Mouse (Mus musculus) testis, adult 10 weeks (tissue): Measurements from ENCODE around the gene Cmtm2a. TPM values are rescaled to one million over a fixed set of nuclear protein-coding genes. Genes with fewer than 3 reads are reported as not detected.

Experiments
- polyA plus RNA-seq: library from polyadenylated mRNA; stranded (reverse); fragments of 350-450 nt; fragmentation: Illumina TruSeq; extraction: RNeasy Lipid Tissue Mini Kit (QIAGEN cat#74804); gene quantifications from one replicate; pipeline ENCODE4 v1.2.3, GENCODE M21; 2014; ENCODE audit warnings: low read depth, low replicate concordance

Cmtm2a gene
- polyA plus RNA-seq = 2,269 TPM

DNA sequence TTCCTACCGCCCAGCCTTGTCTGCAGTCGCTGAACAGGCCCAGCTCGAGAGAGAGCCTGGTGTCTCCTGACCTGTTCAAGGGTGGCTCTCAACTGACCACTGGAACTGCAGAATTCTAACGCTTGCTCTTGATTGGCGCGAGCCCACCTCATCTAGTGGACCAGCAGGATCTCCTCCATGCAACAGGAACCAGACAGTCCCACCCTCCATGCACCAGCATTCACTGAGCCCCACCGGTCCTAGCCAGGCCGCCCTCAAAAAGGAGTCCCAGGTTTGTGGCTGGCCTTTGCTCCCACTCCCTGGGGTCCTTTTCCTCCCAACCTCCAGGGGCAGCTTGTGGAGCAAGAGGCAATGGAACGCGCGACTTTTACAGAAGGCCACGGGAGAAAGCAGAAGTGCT is at the start of gene Cmtm2a:
TSS of gene Cmtm2a (minus strand) at position 101 of the 400 bp plus-strand sequence.

DNA sequence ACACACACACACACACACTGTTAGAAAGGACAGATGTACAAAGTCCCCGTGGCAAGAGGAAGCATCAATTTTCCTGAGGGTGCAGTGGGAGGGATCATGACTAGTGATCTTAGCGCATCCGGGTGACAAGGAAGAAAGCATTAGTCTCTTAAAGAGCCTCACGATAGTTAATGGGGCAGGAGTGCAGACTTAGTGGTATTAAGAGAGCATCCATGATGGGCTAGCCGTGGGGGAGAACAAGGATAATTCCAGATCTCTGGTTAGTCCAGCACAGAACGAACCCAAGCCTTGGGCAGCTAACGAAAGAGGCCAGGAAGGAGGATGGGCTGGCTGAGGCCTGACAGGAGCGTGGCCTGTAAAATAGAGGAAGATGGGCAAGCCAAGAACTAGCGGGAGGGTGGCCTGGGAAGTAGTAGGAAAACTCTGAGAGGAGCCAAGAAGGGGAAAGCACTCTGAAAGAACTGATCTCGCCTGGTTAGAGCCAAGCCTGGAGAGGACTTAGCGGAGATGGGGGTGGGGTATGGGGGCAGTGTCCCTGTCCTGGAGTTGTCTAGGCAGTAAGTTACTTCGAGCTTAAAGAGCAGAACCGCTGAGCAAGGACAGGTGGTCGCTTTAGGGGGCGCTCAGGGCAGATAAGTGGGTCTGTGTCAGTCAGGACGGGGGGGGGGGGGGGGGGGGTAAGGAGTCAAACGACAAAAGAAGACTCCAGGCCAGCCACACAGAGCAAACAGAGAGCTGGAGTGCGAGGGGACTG is 46.4 kb upstream of the Cmtm2a start, which contains the start of gene Cmtm3:
TSS of gene Cmtm3 (plus strand) at position 182 of the 754 bp plus-strand sequence.

DNA sequence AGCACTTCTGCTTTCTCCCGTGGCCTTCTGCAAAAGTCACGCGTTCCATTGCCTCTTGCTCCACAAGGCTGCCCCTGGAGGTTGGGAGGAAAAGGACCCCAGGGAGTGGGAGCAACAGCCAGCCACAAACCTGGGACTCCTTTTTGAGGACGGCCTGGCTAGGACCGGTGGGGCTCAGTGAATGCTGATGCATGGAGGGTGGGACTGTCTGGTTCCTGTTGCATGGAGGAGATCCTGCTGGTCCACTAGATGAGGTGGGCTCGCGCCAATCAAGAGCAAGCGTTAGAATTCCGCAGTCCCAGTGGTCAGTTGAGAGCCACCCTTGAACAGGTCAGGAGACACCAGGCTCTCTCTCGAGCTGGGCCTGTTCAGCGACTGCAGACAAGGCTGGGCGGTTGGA is 28.9 kb upstream of the Cmtm2a start, which contains the start of gene Cmtm2b:
TSS of gene Cmtm2b (plus strand) at position 301 of the 400 bp plus-strand sequence.

DNA sequence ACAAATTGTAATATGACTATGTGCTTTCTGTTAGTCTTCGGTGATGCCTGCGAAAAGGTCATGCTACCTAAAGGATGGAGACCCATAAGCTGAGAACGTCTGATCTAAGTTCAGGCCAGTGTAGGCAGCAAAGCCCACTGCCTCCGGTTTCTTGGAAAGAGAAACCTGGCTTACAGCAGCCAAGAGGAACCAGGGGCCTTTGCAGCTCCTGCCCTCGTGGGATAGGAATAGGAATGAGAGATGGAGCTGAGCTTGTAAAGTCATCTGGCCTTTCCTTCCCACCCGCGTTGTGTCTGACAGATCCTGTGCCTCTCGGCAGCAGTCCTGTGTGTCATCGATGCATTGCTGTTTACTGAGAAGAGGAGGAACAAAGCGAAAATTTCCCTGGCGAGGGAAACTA is 28.3 kb upstream of the Cmtm2a start, which contains the start of gene Gm11020:
TSS of gene Gm11020 (plus strand) at position 301 of the 400 bp plus-strand sequence.

DNA sequence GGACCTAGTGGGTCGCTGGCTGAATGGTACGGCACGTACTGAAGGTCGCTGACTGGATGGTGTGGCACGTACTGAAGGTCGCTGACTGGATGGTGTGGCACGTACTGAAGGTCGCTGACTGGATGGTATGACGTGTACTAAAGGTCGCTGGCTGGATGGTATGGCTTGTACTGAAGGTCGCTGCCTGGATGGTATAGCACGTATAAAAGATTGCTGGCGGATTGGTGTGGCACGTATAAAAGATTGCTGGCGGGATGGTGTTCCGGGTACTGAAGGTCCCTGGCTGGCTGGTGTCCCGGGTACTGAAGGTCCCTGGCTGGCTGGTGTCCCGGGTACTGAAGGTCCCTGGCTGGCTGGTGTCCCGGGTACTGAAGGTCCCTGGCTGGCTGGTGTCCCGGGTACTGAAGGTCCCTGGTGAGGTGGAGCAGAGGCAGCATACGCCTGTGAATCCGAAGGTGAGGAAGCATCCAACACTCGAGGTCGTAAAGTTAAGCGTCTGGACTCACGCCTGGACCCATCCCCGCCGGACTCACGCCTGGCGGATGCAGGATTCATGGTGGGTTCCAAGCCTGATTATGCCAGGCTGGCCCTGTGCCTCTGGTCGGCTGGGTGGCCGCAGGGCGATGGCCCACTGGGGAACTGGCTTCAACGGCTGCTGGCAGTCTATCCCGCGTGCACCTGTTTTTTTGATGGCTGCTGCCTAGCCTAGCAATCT is 16.6 kb upstream of the Cmtm2a start, which contains the start of the genes Gm45711 and Cmtm1:
TSS of gene Gm45711 (minus strand) at position 641 of the 715 bp plus-strand sequence.
TSS of gene Cmtm1 (minus strand) at position 705 of the 715 bp plus-strand sequence.

DNA sequence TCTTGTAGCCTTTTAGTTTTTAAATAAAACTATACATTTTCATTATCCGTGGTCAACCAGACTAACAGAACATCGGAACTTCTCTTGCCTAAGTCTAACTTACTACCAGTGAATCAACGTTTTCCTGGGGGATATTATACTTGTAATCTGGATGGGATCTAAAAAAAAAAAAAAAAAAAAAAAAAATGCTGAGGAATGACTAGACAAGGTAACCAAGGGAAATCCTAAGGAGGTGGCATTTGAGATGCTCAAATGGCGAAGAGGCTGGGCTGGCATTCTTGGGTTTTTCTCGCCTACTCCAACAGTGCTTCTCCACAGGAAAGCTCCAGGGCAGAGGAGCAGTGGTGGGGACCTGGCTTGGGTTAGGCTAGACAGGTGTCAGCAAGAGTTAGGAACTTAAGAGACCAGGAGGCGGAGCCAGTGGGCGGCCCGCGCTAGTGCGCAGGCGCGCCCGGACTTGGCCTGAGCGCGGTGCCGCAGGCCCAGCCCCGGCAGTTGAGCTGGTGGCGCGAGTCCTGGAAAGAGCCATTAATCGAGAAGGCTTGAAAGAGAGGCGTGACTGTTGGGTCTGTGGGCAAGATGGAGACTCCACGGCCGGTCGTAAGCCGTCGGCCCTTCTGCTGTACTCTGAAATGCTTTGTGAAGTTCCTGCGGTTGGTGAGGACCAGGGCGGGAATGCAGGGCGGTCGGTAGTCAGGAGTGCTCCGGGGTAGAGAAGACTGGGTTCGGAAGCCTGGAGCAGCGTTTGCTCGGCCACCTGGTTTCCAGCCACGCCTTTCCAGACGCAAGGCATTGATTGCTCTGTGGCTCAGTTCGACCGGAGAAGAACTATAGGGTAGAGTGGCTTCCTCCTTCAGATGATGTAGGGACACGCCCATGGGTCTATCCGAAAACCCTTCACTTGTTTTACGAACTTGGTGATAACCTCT is 42.3 kb downstream of the Cmtm2a start, which contains the start of gene Cklf:
TSS of gene Cklf (plus strand) at position 423 of the 929 bp plus-strand sequence.

DNA sequence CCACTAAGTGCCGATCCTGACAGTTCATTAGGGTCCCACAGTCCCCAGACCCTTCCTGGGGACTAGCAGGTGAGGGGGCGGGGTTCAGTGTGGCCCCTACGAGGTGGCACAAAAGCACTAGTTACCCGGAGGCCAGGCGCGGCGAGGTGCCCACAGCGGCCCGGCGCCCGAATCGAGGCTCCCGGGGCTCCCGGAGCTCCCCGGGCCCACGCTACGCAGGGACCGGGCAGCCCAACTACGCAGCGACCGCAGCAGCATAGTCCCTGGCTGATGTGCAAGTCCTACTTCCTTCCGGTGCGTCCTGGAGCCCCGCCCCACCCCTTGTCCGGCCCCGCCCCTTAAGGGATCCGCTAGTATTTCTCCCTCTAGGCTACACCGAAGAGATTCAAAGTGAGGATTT is 44.7 kb downstream of the Cmtm2a start, which contains the start of gene Tk2:
TSS of gene Tk2 (minus strand) at position 283 of the 400 bp plus-strand sequence.

Other genes starting within 250 kb of the Cmtm2a start
- 1.2 TPM for gene Cdh5, start 191.6 kb downstream of the Cmtm2a start, polyA plus RNA-seq
- 3.5 TPM for gene Bean1, start 122.7 kb downstream of the Cmtm2a start, polyA plus RNA-seq
- gene Tk2, start 44.6 kb downstream of the Cmtm2a start, polyA plus RNA-seq = 8.8 TPM
- gene Cklf, start 42.3 kb downstream of the Cmtm2a start, polyA plus RNA-seq = 279 TPM
- 29.6 TPM for gene Gm45711, start 16.9 kb upstream of the Cmtm2a start, polyA plus RNA-seq
- 0.92 TPM for gene Cmtm1, start 17.0 kb upstream of the Cmtm2a start, polyA plus RNA-seq
- not detected for gene Gm11020, start 28.4 kb upstream of the Cmtm2a start, polyA plus RNA-seq
- gene Cmtm2b, start 29.0 kb upstream of the Cmtm2a start, polyA plus RNA-seq = 1,284 TPM
- gene Cmtm3, start 46.2 kb upstream of the Cmtm2a start, polyA plus RNA-seq = 4.6 TPM
- 2.7 TPM for gene Cmtm4, start 102.6 kb upstream of the Cmtm2a start, polyA plus RNA-seq
- 146 TPM for gene Dync1li2, start 149.9 kb upstream of the Cmtm2a start, polyA plus RNA-seq
- gene Terb1, start 216.7 kb upstream of the Cmtm2a start, polyA plus RNA-seq = 65.7 TPM
- 267 TPM for gene Nae1, start 241.5 kb upstream of the Cmtm2a start, polyA plus RNA-seq
- 0.28 TPM for gene Car7, start 241.5 kb upstream of the Cmtm2a start, polyA plus RNA-seq